In genomic region chr9:21960558-21961208, GRCm38 (mm10) we compare ENCODE assay signal across 7 mouse cellular contexts. TPM values are rescaled to one million over a fixed set of nuclear protein-coding genes. Genes with fewer than 3 reads are reported as not detected.
DNase-seq lines count a peak whose midpoint lies in the region; ATAC-seq lines count a peak whose summit lies in the region.

No protein-coding gene starts in this region.

- H3K9me3 ChIP-seq in hindbrain, embryonic 15.5 days, result no peaks in the 10 kb centered on the region
- no peaks in the 10 kb centered on the region for H3K9me3 ChIP-seq in limb, embryonic 12.5 days
- H3K9me3 ChIP-seq in neural tube, embryonic 12.5 days, result no peaks in the 10 kb centered on the region

- peaks cover 29% of the 10 kb centered on the region for H3K4me1 ChIP-seq in hindbrain, embryonic 15.5 days (replicated peaks)
- peaks cover 36% of the 10 kb centered on the region for H3K4me1 ChIP-seq in limb, embryonic 12.5 days (replicated peaks)
- peaks cover 40% of the 10 kb centered on the region for H3K4me1 ChIP-seq in neural tube, embryonic 12.5 days

- H3K4me2 ChIP-seq in hindbrain, embryonic 15.5 days, result peak overlapping the region; percentile 25; the same call in 1 of the 2 replicates
- H3K4me2 ChIP-seq in limb, embryonic 12.5 days, result peak overlapping the region; percentile 30; the same call in 1 of the 2 replicates
- peak overlapping the region; percentile 30 for H3K4me2 ChIP-seq in neural tube, embryonic 12.5 days (replicated peaks)

- H3K27me3 ChIP-seq in hindbrain, embryonic 15.5 days, result peaks cover 52% of the 10 kb centered on the region
- H3K27me3 ChIP-seq in limb, embryonic 12.5 days, result peaks cover 60% of the 10 kb centered on the region
- peaks cover 47% of the 10 kb centered on the region for H3K27me3 ChIP-seq in neural tube, embryonic 12.5 days (replicated peaks)

- no peak overlapping the region for H3K4me3 ChIP-seq in hindbrain, embryonic 15.5 days
- peak overlapping the region; percentile 0 for H3K4me3 ChIP-seq in limb, embryonic 12.5 days (replicated peaks)
- no peak overlapping the region for H3K4me3 ChIP-seq in neural tube, embryonic 12.5 days

- H3K36me3 ChIP-seq in hindbrain, embryonic 15.5 days, result no peaks in the 10 kb centered on the region
- no peaks in the 10 kb centered on the region for H3K36me3 ChIP-seq in limb, embryonic 12.5 days
- no peaks in the 10 kb centered on the region for H3K36me3 ChIP-seq in neural tube, embryonic 12.5 days

- no peak overlapping the region for H3K9ac ChIP-seq in hindbrain, embryonic 15.5 days
- H3K9ac ChIP-seq in limb, embryonic 12.5 days (replicated peaks), result no peak overlapping the region
- H3K9ac ChIP-seq in neural tube, embryonic 12.5 days, result 0 out of 2 replicates have a peak overlapping the region, but pooled peaks have one; percentile 29

- ATAC-seq in hindbrain, embryonic 15.5 days (ENCODE audit: low FRiP score, low read depth), result no peak
- no peak for ATAC-seq in limb, embryonic 12.5 days (ENCODE audit: insufficient number of reproducible peaks, insufficient read depth, low FRiP score, low TSS enrichment, low read depth)
- no peak for ATAC-seq in neural tube, embryonic 12.5 days (ENCODE audit: low FRiP score, low read depth)
- ATAC-seq in monocyte, adult 5-6 weeks (replicated peaks; ENCODE audit: insufficient number of reproducible peaks, low FRiP score, low TSS enrichment, poor library complexity, severe bottlenecking), result no peak

- DNase-seq in kidney, adult 11 months, result peak; percentile 46
- no peak for DNase-seq in kidney, adult 9 months
- DNase-seq in spleen, postnatal 14 days (ENCODE audit: low spot score in 2 of 2), result no peak

- WGBS in hindbrain, embryonic 15.5 days, result 12% methylated on average over 26 of the region's 26 CpGs
- WGBS in limb, embryonic 12.5 days, result 9% methylated on average over 26 of the region's 26 CpGs
- 9% methylated on average over 26 of the region's 26 CpGs for WGBS in neural tube, embryonic 12.5 days

- H3K27ac ChIP-seq in hindbrain, embryonic 15.5 days (replicated peaks), result no peak overlapping the region
- H3K27ac ChIP-seq in limb, embryonic 12.5 days, result no peak overlapping the region
- no peak overlapping the region for H3K27ac ChIP-seq in neural tube, embryonic 12.5 days

RNA-seq across cellular contexts. Expression of gene Epor, which starts 2.6 kb away (rescaled TPM):
- polyA plus RNA-seq in hindbrain, embryonic 15.5 days (2015; fragmentation: Nextera tagmentation; extraction: Ambion mirVana), result 1.3 and 1.9 TPM in 2 replicates
- 6.9 and 8.1 TPM in 2 replicates for polyA plus RNA-seq in limb, embryonic 12.5 days (2016; fragmentation: Nextera tagmentation; extraction: Ambion mirVana)
- polyA plus RNA-seq in neural tube, embryonic 12.5 days (2016; fragmentation: Nextera tagmentation; extraction: Ambion mirVana), result 3.5 and 4.0 TPM in 2 replicates
- total RNA-seq in monocyte, adult 5-6 weeks (2017), result not detected in 3 replicates

RNA-seq across cellular contexts. Expression of gene Swsap1, which starts 5.1 kb away (rescaled TPM):
- 9.1 and 9.3 TPM in 2 replicates for polyA plus RNA-seq in hindbrain, embryonic 15.5 days (2015; fragmentation: Nextera tagmentation; extraction: Ambion mirVana)
- 7.3 and 7.4 TPM in 2 replicates for polyA plus RNA-seq in limb, embryonic 12.5 days (2016; fragmentation: Nextera tagmentation; extraction: Ambion mirVana)
- polyA plus RNA-seq in neural tube, embryonic 12.5 days (2016; fragmentation: Nextera tagmentation; extraction: Ambion mirVana), result 8.1 and 9.7 TPM in 2 replicates
- 2.2 to 5.5 TPM (median 2.5 TPM) in 3 replicates for total RNA-seq in monocyte, adult 5-6 weeks (2017)

RNA-seq across cellular contexts. Expression of gene Plppr2, which starts 23.9 kb away (rescaled TPM):
- 95.5 and 119 TPM in 2 replicates for polyA plus RNA-seq in hindbrain, embryonic 15.5 days (2015; fragmentation: Nextera tagmentation; extraction: Ambion mirVana)
- 9.3 and 11.9 TPM in 2 replicates for polyA plus RNA-seq in limb, embryonic 12.5 days (2016; fragmentation: Nextera tagmentation; extraction: Ambion mirVana)
- 53.3 and 56.2 TPM in 2 replicates for polyA plus RNA-seq in neural tube, embryonic 12.5 days (2016; fragmentation: Nextera tagmentation; extraction: Ambion mirVana)
- total RNA-seq in monocyte, adult 5-6 weeks (2017), result 0.58 TPM in 1 of 3 replicates, not detected in the others

RNA-seq across cellular contexts. Expression of gene Rgl3, which starts 28.6 kb away (rescaled TPM):
- 1.2 and 2.2 TPM in 2 replicates for polyA plus RNA-seq in hindbrain, embryonic 15.5 days (2015; fragmentation: Nextera tagmentation; extraction: Ambion mirVana)
- polyA plus RNA-seq in limb, embryonic 12.5 days (2016; fragmentation: Nextera tagmentation; extraction: Ambion mirVana), result 1.8 and 2.6 TPM in 2 replicates
- polyA plus RNA-seq in neural tube, embryonic 12.5 days (2016; fragmentation: Nextera tagmentation; extraction: Ambion mirVana), result 2.0 and 2.8 TPM in 2 replicates
- total RNA-seq in monocyte, adult 5-6 weeks (2017), result 0.29 TPM in 1 of 3 replicates, not detected in the others

RNA-seq across cellular contexts. Expression of gene Tmem205, which starts 33.3 kb away (rescaled TPM):
- polyA plus RNA-seq in hindbrain, embryonic 15.5 days (2015; fragmentation: Nextera tagmentation; extraction: Ambion mirVana), result 51.7 and 53.8 TPM in 2 replicates
- 33.4 and 39.4 TPM in 2 replicates for polyA plus RNA-seq in limb, embryonic 12.5 days (2016; fragmentation: Nextera tagmentation; extraction: Ambion mirVana)
- 36.1 and 42.3 TPM in 2 replicates for polyA plus RNA-seq in neural tube, embryonic 12.5 days (2016; fragmentation: Nextera tagmentation; extraction: Ambion mirVana)
- total RNA-seq in monocyte, adult 5-6 weeks (2017), result 1.1 to 5.0 TPM (median 4.0 TPM) in 3 replicates
